Mouse (Mus musculus) left cerebral cortex, adult 2 months (tissue): ENCODE measurements at regions not wholly inside any gene's neighbourhood (a gene's known extent, or its start where the extent isn't known, plus 50 kb on each side); places are given as distances from the start of the nearest gene placed in this dataset.

ENCODE experiments used
- DNase-seq, 2 experiments: peaks; one replicate each; pipeline ENCODE4 v3.0.0; 2021 to 2022; ENCODE audit warnings: low spot score in 2 of 2, mixed read lengths in 1 of 2; ENCODE audit errors: extremely low spot score in 1 of 2
- H3K27ac ChIP-seq: fragments of 200-600 bp; 2 replicates; pipeline ENCODE4 v1.8.1; 2022
- H3K4me3 ChIP-seq: fragments of 200-600 bp; 2 replicates; pipeline ENCODE4 v1.8.1; 2022
- CTCF ChIP-seq: fragments of 200-600 bp; IDR thresholded peaks from 2 replicates; pipeline ENCODE4 v1.8.1; 2022; ENCODE audit warnings: antibody characterized with exemption, mild to moderate bottlenecking, moderate library complexity
- intact Hi-C: fragments of 180-260 bp; cut with DNase I; formaldehyde crosslinking; loops from one replicate; pipeline ENCODE4 v1.15.1; 2025

- intact Hi-C loops: no loop called here
- no peak for TF ChIP-seq CTCF
Observed at GRCm38 (mm10) chr8:12041662-12042061, 201.4 kb downstream of the Tex29 start.

GRCm38 (mm10) chr8:12050841-12051240 lies 210.6 kb downstream of the Tex29 start:
- no peak overlapping the region for H3K27ac ChIP-seq
- intact Hi-C loops: no loop called here
- no peak for DNase-seq
- TF ChIP-seq CTCF: no peak
- no peak overlapping the region for H3K4me3 ChIP-seq

More at GRCm38 (mm10) chr8:12041662-12042061, 201.4 kb downstream of the Tex29 start:
- DNase-seq: no peak
- no peak overlapping the region for H3K27ac ChIP-seq
- H3K4me3 ChIP-seq: no peak overlapping the region

GRCm38 (mm10) chr8:12051357-12051756 lies 211.1 kb downstream of the Tex29 start:
- intact Hi-C loops: no loop called here
- Histone ChIP-seq H3K27ac (no peak overlapping the region), H3K4me3 (no peak overlapping the region)
- DNase-seq: no peak
- TF ChIP-seq CTCF: no peak

GRCm38 (mm10) chr8:12055931-12056330 lies 215.7 kb downstream of the Tex29 start:
- TF ChIP-seq CTCF: no peak
- DNase-seq: no peak
- Histone ChIP-seq H3K4me3 (no peak overlapping the region), H3K27ac (no peak overlapping the region)
- intact Hi-C loops: no loop called here

- no peak overlapping the region for H3K4me3 ChIP-seq
- H3K27ac ChIP-seq: no peak overlapping the region
- TF ChIP-seq CTCF: no peak
- intact Hi-C loops: no loop called here
- DNase-seq: no peak
Observed at GRCm38 (mm10) chr8:12061237-12061636, 217.4 kb upstream of the A230072I06Rik start.

- Histone ChIP-seq H3K27ac (no peak overlapping the region), H3K4me3 (no peak overlapping the region)
- DNase-seq: no peak
- intact Hi-C loops: no loop called here
- TF ChIP-seq CTCF: no peak
Observed at GRCm38 (mm10) chr8:12062710-12063109, 215.9 kb upstream of the A230072I06Rik start.

GRCm38 (mm10) chr8:12064664-12065063 lies 214.0 kb upstream of the A230072I06Rik start:
- TF ChIP-seq CTCF: no peak
- intact Hi-C loops: no loop called here
- Histone ChIP-seq H3K27ac (no peak overlapping the region), H3K4me3 (no peak overlapping the region)
- no peak for DNase-seq

GRCm38 (mm10) chr8:12066454-12066853 lies 212.2 kb upstream of the A230072I06Rik start:
- TF ChIP-seq CTCF: no peak
- intact Hi-C loops: no loop called here
- DNase-seq: no peak
- no peak overlapping the region for H3K27ac ChIP-seq
- H3K4me3 ChIP-seq: no peak overlapping the region

GRCm38 (mm10) chr8:12073311-12073999 lies 205.2 kb upstream of the A230072I06Rik start:
- intact Hi-C loops: no loop called here
- no peak for TF ChIP-seq CTCF
- H3K27ac ChIP-seq: no peak overlapping the region; the same call in 1 of the 2 replicates

GRCm38 (mm10) chr8:12075943-12076342 lies 202.7 kb upstream of the A230072I06Rik start:
- Histone ChIP-seq H3K4me3 (no peak overlapping the region), H3K27ac (no peak overlapping the region)
- no peak for DNase-seq
- no peak for TF ChIP-seq CTCF
- intact Hi-C loops: no loop called here

More at GRCm38 (mm10) chr8:12073311-12073999, 205.2 kb upstream of the A230072I06Rik start:
- DNase-seq: peak; percentile 64 to 68
- H3K4me3 ChIP-seq: no peak overlapping the region

GRCm38 (mm10) chr8:12076811-12077375 lies 201.7 kb upstream of the A230072I06Rik start:
- TF ChIP-seq CTCF: no peak
- intact Hi-C loops: no loop called here
- Histone ChIP-seq H3K4me3 (no peak overlapping the region), H3K27ac (no peak overlapping the region)
- DNase-seq: no peak

GRCm38 (mm10) chr8:12077896-12078295 lies 200.7 kb upstream of the A230072I06Rik start:
- no peak overlapping the region for H3K4me3 ChIP-seq
- no peak overlapping the region for H3K27ac ChIP-seq
- intact Hi-C loops: no loop called here
- no peak for TF ChIP-seq CTCF
- no peak for DNase-seq
